Mouse (Mus musculus) embryonic fibroblast, embryonic 13.5 days (primary cell): ENCODE results near the gene Smg9. TPM values are rescaled to one million over a fixed set of nuclear protein-coding genes. Genes with fewer than 3 reads are reported as not detected.

Experiments
- H3K27ac ChIP-seq: 2 replicates; pipeline ENCODE4 v1.5.1; 2012; ENCODE audit warnings: low read length, control low read depth, inconsistent platforms; ENCODE audit not compliant: insufficient read depth
- H3K4me1 ChIP-seq: 2 replicates; pipeline ENCODE4 v1.6.1; 2011; ENCODE audit warnings: low read length; ENCODE audit not compliant: control insufficient read depth, insufficient read depth
- H3K4me3 ChIP-seq: 2 replicates; pipeline ENCODE4 v1.5.1; 2011; ENCODE audit warnings: mild to moderate bottlenecking, control low read depth, low read length; ENCODE audit not compliant: insufficient read depth
- CTCF ChIP-seq: IDR thresholded peaks from 2 replicates; pipeline ENCODE4 v1.5.1; 2011; ENCODE audit warnings: mild to moderate bottlenecking, control low read depth, low read length, moderate library complexity, borderline replicate concordance; ENCODE audit not compliant: insufficient read depth
- POLR2A ChIP-seq: IDR thresholded peaks from 2 replicates; pipeline ENCODE4 v1.6.1; 2011; ENCODE audit warnings: low read depth, mild to moderate bottlenecking, control low read depth, low read length, moderate library complexity
- polyA plus RNA-seq: library from polyadenylated mRNA; stranded (reverse); fragments of >200 nt; gene quantifications from 2 replicates; pipeline ENCODE4 v1.2.4, GENCODE M21; 2011; ENCODE audit warnings: low read depth; ENCODE audit not compliant: missing spikeins, insufficient read length

The Smg9 gene
- polyA plus RNA-seq, 1 experiment: 18.1 TPM

DNA sequence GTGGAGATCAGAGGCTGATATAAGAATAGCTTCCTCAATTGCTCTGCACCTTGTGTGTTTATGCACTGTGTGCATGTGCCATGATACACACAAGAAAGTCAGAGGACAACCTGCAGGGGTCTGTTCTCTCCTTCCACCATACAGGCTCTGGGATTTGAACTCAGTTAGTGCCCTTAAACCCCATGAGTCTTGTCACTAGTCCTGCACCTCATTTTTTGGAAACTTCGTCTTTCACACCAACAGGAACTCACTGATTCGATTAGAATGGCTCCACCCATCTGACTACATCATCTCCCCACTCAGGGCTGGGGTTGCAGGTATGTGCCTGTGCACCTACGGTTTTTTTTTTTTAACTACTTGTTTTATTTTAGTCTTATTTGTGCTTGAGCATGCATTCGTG, 31.2 kb upstream of the Smg9 start:
- H3K4me3 ChIP-seq: no peak overlapping the region
- TF ChIP-seq CTCF (no peak), POLR2A (no peak)
- H3K27ac ChIP-seq: no peak overlapping the region
- H3K4me1 ChIP-seq: peaks cover 11% of the 10 kb centered on the region

DNA sequence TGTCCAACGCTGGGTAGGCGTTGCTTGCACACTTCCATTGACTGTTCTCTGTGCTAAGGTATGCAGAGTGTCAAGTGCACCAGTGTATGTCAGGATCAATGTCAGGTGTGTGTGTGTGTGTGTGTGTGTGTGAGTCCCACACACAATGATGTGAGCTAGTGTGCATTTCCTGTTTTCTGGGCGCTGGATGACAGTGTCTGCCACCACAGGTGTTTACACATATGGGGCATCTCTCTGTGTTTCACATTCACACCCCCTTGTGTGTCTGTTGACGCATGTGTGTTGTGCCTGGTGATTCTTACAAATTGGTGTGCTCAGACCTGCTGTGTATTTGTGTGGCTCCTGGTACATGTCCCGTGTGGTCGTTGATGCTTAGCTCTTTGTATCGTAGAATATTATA, 30.5 kb upstream of the Smg9 start:
- no peak for TF ChIP-seq POLR2A
- no peak for TF ChIP-seq CTCF
- no peak overlapping the region for H3K27ac ChIP-seq
- peaks cover 11% of the 10 kb centered on the region for H3K4me1 ChIP-seq
- no peak overlapping the region for H3K4me3 ChIP-seq

DNA sequence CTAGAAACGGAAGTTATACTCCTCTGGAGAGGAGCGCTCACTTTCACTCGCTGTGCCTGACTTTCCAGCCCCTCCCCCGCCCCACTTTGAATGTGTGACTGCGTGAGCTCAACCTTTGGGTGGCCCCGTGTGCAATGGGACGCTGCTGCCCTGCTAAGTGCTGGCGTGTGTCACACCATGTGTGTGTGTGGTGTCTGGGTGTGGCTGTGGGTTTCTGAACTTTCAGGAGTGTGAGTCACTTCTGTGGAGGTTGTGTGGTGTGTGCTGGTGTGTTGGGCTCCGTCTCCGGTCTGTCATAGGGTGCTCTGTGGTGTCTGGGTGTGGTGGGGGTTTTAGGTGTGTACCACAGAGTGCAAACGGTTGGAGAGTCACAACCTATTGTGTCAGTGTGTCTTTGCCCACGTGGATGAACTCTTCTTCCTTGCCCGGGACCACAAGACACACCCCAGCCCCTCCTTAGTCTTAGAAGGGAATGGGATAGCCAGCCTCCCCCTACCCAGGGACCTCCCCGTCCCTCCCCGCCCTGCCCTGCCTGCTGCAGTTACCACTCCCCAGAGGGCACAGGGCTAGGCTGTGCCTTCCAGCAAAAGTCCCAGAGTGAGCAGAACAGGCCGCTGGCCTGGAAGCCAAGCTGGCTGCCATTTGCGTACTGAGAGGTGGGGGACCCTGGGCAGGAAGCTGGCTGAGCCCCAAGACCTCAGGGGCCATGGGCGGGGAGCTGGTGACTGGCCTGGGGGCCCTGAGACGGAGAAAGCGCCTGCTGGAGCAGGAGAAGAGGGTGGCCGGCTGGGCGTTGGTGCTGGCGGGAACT, 29.5 kb upstream of the Smg9 start, which contains the start of gene Kcnn4:
Kcnn4 (plus strand) TSS at position 533 of the 811 bp plus-strand sequence.
- TF ChIP-seq POLR2A (no peak), CTCF (no peak)
- peak within 1 kb of the TSS; percentile 4; the same call in 1 of the 2 replicates for H3K4me3 ChIP-seq
- peaks cover 11% of the 10 kb centered on the region for H3K4me1 ChIP-seq
- no peak within 1 kb of the TSS for H3K27ac ChIP-seq

DNA sequence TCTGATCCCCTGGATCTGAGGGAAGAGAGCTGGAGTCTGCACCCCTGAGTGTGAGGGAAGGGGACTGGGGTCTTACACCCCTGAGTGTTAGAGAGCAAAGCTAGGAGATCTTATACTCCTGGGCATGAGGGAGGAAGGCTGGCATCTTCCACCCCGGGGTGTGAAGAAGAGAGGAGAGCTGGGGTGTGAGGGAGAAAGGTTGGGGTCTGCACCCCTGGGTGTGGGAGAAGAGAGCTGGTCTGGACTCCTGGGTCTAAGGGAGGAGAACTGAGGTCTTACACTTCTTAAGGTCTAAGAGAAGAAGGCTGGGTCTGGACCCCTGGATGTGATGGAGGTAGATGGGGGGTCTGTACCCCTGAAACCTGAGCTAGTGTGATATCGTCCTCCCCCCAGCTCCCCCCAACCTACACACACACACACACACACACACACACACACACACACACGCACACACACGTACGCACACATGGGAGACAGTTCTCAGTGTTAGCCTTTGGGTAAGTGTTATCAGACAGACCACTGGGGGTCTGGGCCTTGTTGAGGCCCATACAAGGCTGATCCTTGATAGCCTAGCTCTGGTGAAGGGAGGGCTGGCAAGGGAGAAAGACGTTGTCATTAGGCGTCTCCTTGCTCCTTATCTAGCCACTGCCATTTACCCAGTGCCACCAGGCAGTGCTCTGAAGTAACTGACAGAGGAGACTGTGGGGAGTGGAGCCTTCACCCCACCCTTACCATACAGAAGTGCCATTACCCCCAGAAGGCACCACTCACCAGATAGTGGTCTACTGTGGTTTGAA, 28.2 kb upstream of the Smg9 start:
- Histone ChIP-seq H3K27ac (no peak overlapping the region), H3K4me3 (no peak overlapping the region), H3K4me1 (peaks cover 6% of the 10 kb centered on the region)
- TF ChIP-seq POLR2A (no peak), CTCF (no peak)

DNA sequence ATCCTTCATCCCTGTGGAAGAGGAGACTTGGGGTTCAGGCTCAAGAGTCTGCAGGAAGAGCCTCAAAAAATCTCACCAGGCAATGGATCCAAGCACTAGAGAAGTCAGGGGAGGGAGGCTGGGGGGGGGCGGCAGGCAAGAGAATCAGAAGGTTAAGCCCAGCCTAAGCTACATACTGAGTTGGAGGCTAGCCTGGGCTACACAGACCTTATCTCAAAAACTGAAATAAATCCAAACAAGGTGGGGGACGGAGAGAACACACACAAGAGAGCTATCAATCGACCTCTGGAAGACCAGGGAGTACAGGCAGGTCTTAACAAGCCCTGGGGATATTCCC, 27.6 kb upstream of the Smg9 start:
- no peak overlapping the region for H3K4me3 ChIP-seq
- H3K27ac ChIP-seq: no peak overlapping the region
- 0 out of 2 replicates have a peak, but pooled peaks cover 2% of the 10 kb centered on the region for H3K4me1 ChIP-seq
- TF ChIP-seq POLR2A (no peak), CTCF (no peak)

DNA sequence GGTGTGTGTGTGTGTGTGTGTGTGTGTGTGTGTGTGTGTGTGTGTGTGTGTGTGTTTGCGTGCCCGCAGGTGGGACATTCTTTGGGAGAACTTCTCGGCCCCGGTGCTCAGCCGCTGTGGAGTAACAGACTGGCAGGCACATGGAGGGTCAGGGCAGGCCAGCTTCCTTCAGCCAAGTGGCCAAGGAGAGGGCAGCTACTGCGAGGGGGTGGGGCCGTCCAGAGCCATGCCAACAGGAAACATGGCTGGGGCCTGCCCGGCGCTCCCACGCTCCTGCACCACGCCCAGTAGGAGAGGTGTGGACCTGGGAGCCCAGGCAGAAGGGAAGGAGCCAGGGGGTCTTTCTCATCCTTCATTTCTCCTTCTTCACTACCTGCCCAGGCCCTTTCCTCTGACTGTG, 27.1 kb upstream of the Smg9 start:
- H3K27ac ChIP-seq: no peak overlapping the region
- H3K4me1 ChIP-seq: 0 out of 2 replicates have a peak, but pooled peaks cover 2% of the 10 kb centered on the region
- H3K4me3 ChIP-seq: no peak overlapping the region
- TF ChIP-seq CTCF (no peak), POLR2A (no peak)

DNA sequence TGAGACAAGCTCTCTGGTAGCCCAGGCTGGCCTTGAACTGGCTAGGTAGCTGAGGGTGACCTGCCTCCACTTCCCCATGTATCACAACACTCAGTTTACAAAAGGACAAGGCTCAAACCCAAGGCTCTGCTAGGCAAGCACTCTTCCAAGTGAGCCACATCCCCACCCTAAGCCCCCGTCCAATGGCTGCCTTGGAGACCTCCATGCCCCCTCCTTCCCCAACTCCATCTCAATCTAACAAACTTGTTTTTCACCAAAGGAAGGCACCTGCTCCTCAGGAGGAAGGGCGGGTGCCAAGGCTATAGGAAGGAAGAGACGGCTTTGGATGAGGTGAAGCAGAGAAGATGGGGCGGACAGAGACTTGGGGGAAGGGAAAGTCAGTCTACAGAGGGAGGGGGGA, 26.6 kb upstream of the Smg9 start:
- Histone ChIP-seq H3K27ac (no peak overlapping the region), H3K4me1 (0 out of 2 replicates have a peak, but pooled peaks cover 2% of the 10 kb centered on the region), H3K4me3 (no peak overlapping the region)
- no peak for TF ChIP-seq CTCF
- no peak for TF ChIP-seq POLR2A

DNA sequence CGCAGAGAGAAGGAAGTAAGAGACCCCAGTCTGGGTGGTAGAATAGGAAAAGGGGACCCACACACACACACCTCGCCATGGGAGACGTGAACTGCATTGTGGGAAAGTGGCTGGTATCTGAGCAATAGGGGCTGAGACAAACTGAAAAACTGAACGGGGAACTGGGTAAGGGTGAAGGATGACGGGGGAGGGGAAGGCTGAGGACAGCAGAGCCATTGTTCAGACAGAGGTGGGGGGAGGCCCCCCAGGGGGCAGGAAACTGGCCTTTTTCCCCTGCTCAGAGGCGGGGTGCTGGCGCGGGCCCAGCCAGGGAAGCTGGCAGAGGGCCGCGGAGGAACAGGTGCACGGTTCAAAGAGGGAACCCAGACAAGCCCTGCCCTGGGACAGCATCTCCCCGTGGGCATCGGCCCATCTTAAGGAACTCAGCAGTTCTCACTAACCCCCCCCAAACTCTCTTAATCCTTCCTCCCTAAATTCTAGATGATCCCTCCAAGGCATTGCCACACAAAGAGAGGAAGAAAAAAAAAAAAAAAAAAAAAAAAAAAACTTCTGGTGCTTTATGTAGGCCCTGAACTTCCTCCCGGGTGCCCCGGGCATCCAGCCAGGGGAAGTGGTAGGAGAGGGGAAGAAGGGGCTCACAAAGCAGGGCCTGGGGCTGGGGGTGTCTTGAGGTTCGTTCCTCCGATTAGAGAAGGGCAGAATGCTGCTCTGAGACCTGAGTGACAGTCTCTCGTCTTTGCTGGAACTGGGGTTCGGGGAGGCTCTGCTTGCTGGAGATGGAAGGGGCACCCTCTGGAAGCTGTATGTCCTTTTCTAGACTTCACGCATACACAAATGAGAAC, 25.7 kb upstream of the Smg9 start:
- Histone ChIP-seq H3K27ac (no peak overlapping the region), H3K4me3 (no peak overlapping the region), H3K4me1 (0 out of 2 replicates have a peak, but pooled peaks cover 2% of the 10 kb centered on the region)
- TF ChIP-seq CTCF: no peak
- TF ChIP-seq POLR2A: no peak

DNA sequence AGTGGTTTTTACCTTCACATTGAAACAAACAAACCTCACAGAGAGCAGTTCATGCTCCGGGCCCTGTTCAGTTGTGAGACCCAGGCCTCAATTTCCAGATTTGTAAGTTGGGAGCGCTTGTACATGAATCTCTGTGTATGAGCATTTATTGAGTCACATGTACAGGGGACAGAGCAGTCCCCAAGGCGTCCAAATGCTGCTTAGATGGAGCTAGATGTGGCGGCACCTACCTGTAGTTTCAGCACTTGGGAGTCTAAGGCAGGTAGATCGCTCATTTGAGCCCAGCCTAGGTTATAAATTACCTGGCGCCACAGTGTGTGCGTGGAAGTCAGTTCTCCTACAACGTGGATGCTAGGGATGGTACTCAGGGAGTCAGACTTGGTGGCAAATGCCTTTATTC, 23.0 kb upstream of the Smg9 start:
- peaks cover 2% of the 10 kb centered on the region; the same call in 1 of the 2 replicates for H3K4me1 ChIP-seq
- H3K27ac ChIP-seq: no peak overlapping the region
- H3K4me3 ChIP-seq: no peak overlapping the region
- TF ChIP-seq CTCF (no peak), POLR2A (no peak)
